Mouse (Mus musculus): ENCODE results near the gene Tbc1d10a.
"Not testable (repeated sequence)": the region's sequence is repeated elsewhere in the genome, so short reads cannot be mapped to it uniquely, and the experiment has no call there.

Tbc1d10a gene

DNA sequence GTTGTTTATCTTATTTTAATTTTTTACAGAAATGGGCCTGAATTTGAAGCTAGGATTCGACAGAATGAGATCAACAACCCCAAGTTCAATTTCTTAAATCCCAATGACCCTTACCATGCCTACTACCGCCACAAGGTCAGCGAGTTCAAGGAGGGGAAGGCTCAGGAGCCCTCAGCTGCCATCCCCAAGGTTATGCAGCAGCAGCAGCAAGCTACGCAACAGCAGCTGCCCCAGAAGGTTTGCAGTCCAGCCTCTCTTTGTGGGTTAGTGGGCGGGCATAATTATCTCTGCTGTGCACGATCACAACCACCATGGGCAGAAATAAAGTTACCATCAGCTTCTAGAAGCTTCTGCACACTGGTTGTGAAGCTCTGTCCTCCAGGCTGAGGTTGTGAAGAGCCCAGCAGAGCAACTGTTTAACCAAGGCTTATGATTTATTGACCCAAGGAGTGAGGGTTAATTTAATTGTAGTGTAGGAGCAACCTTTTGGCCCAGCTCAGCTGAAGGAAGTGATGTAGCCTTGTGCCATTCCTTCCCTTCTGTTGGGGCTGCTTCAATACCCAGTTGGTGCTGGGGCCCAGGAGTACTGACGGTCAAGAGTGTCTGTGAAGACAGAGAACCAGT is 20.0 kb upstream of the Tbc1d10a start:
- no peaks in the 10 kb centered on the region for H3K9me3 ChIP-seq (ENCODE audit: low read length)
- H3K4me1 ChIP-seq (replicated peaks; ENCODE audit: low read depth, low read length), result peaks cover 33% of the 10 kb centered on the region
- no peaks in the 10 kb centered on the region for H3K27me3 ChIP-seq (ENCODE audit: insufficient read depth, low read length)
- peaks cover 100% of the 10 kb centered on the region for H3K36me3 ChIP-seq (ENCODE audit: insufficient read depth, low read length)
- no peak for TF ChIP-seq NANOG (IDR thresholded peaks at IDR 0.05; ENCODE audit: borderline replicate concordance, low read length)
- TF ChIP-seq POU5F1 (IDR thresholded peaks at IDR 0.05; ENCODE audit: borderline replicate concordance, low read length), result no peak
- no peak for TF ChIP-seq CTCF (conservative IDR thresholded peaks at IDR 0.05; ENCODE audit: low read length)
- H3K4me3 ChIP-seq (replicated peaks; ENCODE audit: low read length), result no peak overlapping the region

- H3K9me3 ChIP-seq (ENCODE audit: low read length), result no peaks in the 10 kb centered on the region
- peaks cover 100% of the 10 kb centered on the region for H3K36me3 ChIP-seq (ENCODE audit: insufficient read depth, low read length)
- TF ChIP-seq NANOG (IDR thresholded peaks at IDR 0.05; ENCODE audit: borderline replicate concordance, low read length), result no peak
- no peak for TF ChIP-seq CTCF (conservative IDR thresholded peaks at IDR 0.05; ENCODE audit: low read length)
- no peak for TF ChIP-seq POU5F1 (IDR thresholded peaks at IDR 0.05; ENCODE audit: borderline replicate concordance, low read length)
- H3K27me3 ChIP-seq (ENCODE audit: insufficient read depth, low read length), result no peaks in the 10 kb centered on the region
- no peak overlapping the region for H3K4me3 ChIP-seq (replicated peaks; ENCODE audit: low read length)
- H3K4me1 ChIP-seq (replicated peaks; ENCODE audit: low read depth, low read length), result no peaks in the 10 kb centered on the region
These were observed 12.0 kb upstream of the Tbc1d10a start for GRCm38 (mm10) chr11:4174586-4174985.

GRCm38 (mm10) chr11:4177716-4178115 is 8.9 kb upstream of the Tbc1d10a start:
- H3K9me3 ChIP-seq (ENCODE audit: low read length), result no peaks in the 10 kb centered on the region
- H3K4me3 ChIP-seq (replicated peaks; ENCODE audit: low read length), result no peak overlapping the region
- no peak for TF ChIP-seq CTCF (conservative IDR thresholded peaks at IDR 0.05; ENCODE audit: low read length)
- TF ChIP-seq POU5F1 (IDR thresholded peaks at IDR 0.05; ENCODE audit: borderline replicate concordance, low read length), result no peak
- TF ChIP-seq NANOG (IDR thresholded peaks at IDR 0.05; ENCODE audit: borderline replicate concordance, low read length), result no peak
- H3K4me1 ChIP-seq (replicated peaks; ENCODE audit: low read depth, low read length), result peaks cover 11% of the 10 kb centered on the region
- no peaks in the 10 kb centered on the region for H3K27me3 ChIP-seq (ENCODE audit: insufficient read depth, low read length)
- peaks cover 99% of the 10 kb centered on the region for H3K36me3 ChIP-seq (ENCODE audit: insufficient read depth, low read length)

- no peak for TF ChIP-seq NANOG (IDR thresholded peaks at IDR 0.05; ENCODE audit: borderline replicate concordance, low read length)
- TF ChIP-seq CTCF (conservative IDR thresholded peaks at IDR 0.05; ENCODE audit: low read length), result no peak
- TF ChIP-seq POU5F1 (IDR thresholded peaks at IDR 0.05; ENCODE audit: borderline replicate concordance, low read length), result no peak
- Histone ChIP-seq H3K27me3 (ENCODE audit: insufficient read depth, low read length) (no peaks in the 10 kb centered on the region), H3K4me3 (replicated peaks; ENCODE audit: low read length) (no peak overlapping the region), H3K9me3 (ENCODE audit: low read length) (no peaks in the 10 kb centered on the region), H3K4me1 (replicated peaks; ENCODE audit: low read depth, low read length) (peaks cover 16% of the 10 kb centered on the region), H3K36me3 (ENCODE audit: insufficient read depth, low read length) (peaks cover 71% of the 10 kb centered on the region)
These were observed 4.5 kb upstream of the Tbc1d10a start for GRCm38 (mm10) chr11:4182061-4182460.

GRCm38 (mm10) chr11:4183511-4183910 is 3.1 kb upstream of the Tbc1d10a start:
- Histone ChIP-seq H3K4me3 (replicated peaks; ENCODE audit: low read length) (no peak overlapping the region), H3K36me3 (ENCODE audit: insufficient read depth, low read length) (peaks cover 66% of the 10 kb centered on the region), H3K4me1 (replicated peaks; ENCODE audit: low read depth, low read length) (peaks cover 30% of the 10 kb centered on the region), H3K9me3 (ENCODE audit: low read length) (no peaks in the 10 kb centered on the region), H3K27me3 (ENCODE audit: insufficient read depth, low read length) (peaks cover 7% of the 10 kb centered on the region)
- no peak for TF ChIP-seq NANOG (IDR thresholded peaks at IDR 0.05; ENCODE audit: borderline replicate concordance, low read length)
- no peak for TF ChIP-seq POU5F1 (IDR thresholded peaks at IDR 0.05; ENCODE audit: borderline replicate concordance, low read length)
- no peak for TF ChIP-seq CTCF (conservative IDR thresholded peaks at IDR 0.05; ENCODE audit: low read length)

GRCm38 (mm10) chr11:4184251-4184952 is 2.2 kb upstream of the Tbc1d10a start:
- no peak for TF ChIP-seq POU5F1 (IDR thresholded peaks at IDR 0.05; ENCODE audit: borderline replicate concordance, low read length)
- TF ChIP-seq CTCF (conservative IDR thresholded peaks at IDR 0.05; ENCODE audit: low read length), result no peak
- TF ChIP-seq NANOG (IDR thresholded peaks at IDR 0.05; ENCODE audit: borderline replicate concordance, low read length), result no peak
- peaks cover 7% of the 10 kb centered on the region for H3K27me3 ChIP-seq (ENCODE audit: insufficient read depth, low read length)
- peaks cover 66% of the 10 kb centered on the region for H3K36me3 ChIP-seq (ENCODE audit: insufficient read depth, low read length)
- no peak overlapping the region for H3K4me3 ChIP-seq (replicated peaks; ENCODE audit: low read length)
- no peaks in the 10 kb centered on the region for H3K9me3 ChIP-seq (ENCODE audit: low read length)
- H3K4me1 ChIP-seq (replicated peaks; ENCODE audit: low read depth, low read length), result peaks cover 33% of the 10 kb centered on the region

GRCm38 (mm10) chr11:4185480-4185879 is 1.1 kb upstream of the Tbc1d10a start:
- not testable (repeated sequence) for H3K27me3 ChIP-seq (ENCODE audit: insufficient read depth, low read length); H3K9me3 ChIP-seq (ENCODE audit: low read length); H3K4me3 ChIP-seq (replicated peaks; ENCODE audit: low read length)
- Histone ChIP-seq H3K4me1 (replicated peaks; ENCODE audit: low read depth, low read length) (peaks cover 37% of the 10 kb centered on the region), H3K36me3 (ENCODE audit: insufficient read depth, low read length) (peaks cover 62% of the 10 kb centered on the region)

- TF ChIP-seq CTCF (conservative IDR thresholded peaks at IDR 0.05; ENCODE audit: low read length) (no peak), POU5F1 (IDR thresholded peaks at IDR 0.05; ENCODE audit: borderline replicate concordance, low read length) (no peak), NANOG (IDR thresholded peaks at IDR 0.05; ENCODE audit: borderline replicate concordance, low read length) (no peak)
- peak overlapping the region; percentile 98 for H3K4me3 ChIP-seq (replicated peaks; ENCODE audit: low read length)
- peaks cover 39% of the 10 kb centered on the region for H3K4me1 ChIP-seq (replicated peaks; ENCODE audit: low read depth, low read length)
- H3K9me3 ChIP-seq (ENCODE audit: low read length), result no peaks in the 10 kb centered on the region
- H3K36me3 ChIP-seq (ENCODE audit: insufficient read depth, low read length), result peaks cover 63% of the 10 kb centered on the region
- peaks cover 7% of the 10 kb centered on the region for H3K27me3 ChIP-seq (ENCODE audit: insufficient read depth, low read length)
These were observed 720 bp downstream of the Tbc1d10a start for GRCm38 (mm10) chr11:4187318-4187700.

GRCm38 (mm10) chr11:4189182-4189581 is 2.6 kb downstream of the Tbc1d10a start:
- Histone ChIP-seq H3K4me1 (replicated peaks; ENCODE audit: low read depth, low read length) (peaks cover 36% of the 10 kb centered on the region), H3K9me3 (ENCODE audit: low read length) (no peaks in the 10 kb centered on the region), H3K27me3 (ENCODE audit: insufficient read depth, low read length) (peaks cover 7% of the 10 kb centered on the region), H3K36me3 (ENCODE audit: insufficient read depth, low read length) (peaks cover 62% of the 10 kb centered on the region), H3K4me3 (replicated peaks; ENCODE audit: low read length) (no peak overlapping the region)
- TF ChIP-seq CTCF (conservative IDR thresholded peaks at IDR 0.05; ENCODE audit: low read length) (no peak), POU5F1 (IDR thresholded peaks at IDR 0.05; ENCODE audit: borderline replicate concordance, low read length) (no peak), NANOG (IDR thresholded peaks at IDR 0.05; ENCODE audit: borderline replicate concordance, low read length) (no peak)
